Mouse (Mus musculus) CH12.LX (cell line): ENCODE data around the gene Srsf12. TPM values are rescaled to one million over a fixed set of nuclear protein-coding genes. Genes with fewer than 3 reads are reported as not detected.

ENCODE experiments used
- DNase-seq: peaks from one replicate; pipeline ENCODE4 v3.0.0-alpha.2; 2013; ENCODE audit errors: extremely low read depth
- H3K27ac ChIP-seq: 2 replicates; pipeline ENCODE4 v1.5.1; 2012; ENCODE audit warnings: low read depth, mild to moderate bottlenecking, control low read depth, moderate library complexity; ENCODE audit not compliant: insufficient read depth
- H3K27me3 ChIP-seq: replicated peaks from 2 replicates; pipeline ENCODE3; 2012; ENCODE audit warnings: inconsistent platforms
- H3K36me3 ChIP-seq, 2 experiments: replicated peaks in 1 of 2; 2 replicates each; pipeline versions ENCODE3 to v1.6.1; 2012; ENCODE audit warnings: inconsistent platforms in 1 of 2, low read length in 1 of 2, mild to moderate bottlenecking in 1 of 2, mixed read lengths in 1 of 2, moderate library complexity in 1 of 2; ENCODE audit not compliant: control insufficient read depth in 1 of 2, insufficient read depth in 1 of 2
- H3K4me1 ChIP-seq, 2 experiments: 2 replicates each; pipeline ENCODE4 v1.6.1; 2012; ENCODE audit warnings: inconsistent platforms in 1 of 2, moderate library complexity in 1 of 2; ENCODE audit not compliant: insufficient read depth in 2 of 2, control insufficient read depth in 1 of 2
- H3K4me2 ChIP-seq: 2 replicates; pipeline ENCODE4 v1.6.1; 2012; ENCODE audit warnings: low read depth, mild to moderate bottlenecking, control low read depth; ENCODE audit not compliant: poor library complexity, insufficient read depth, severe bottlenecking
- H3K4me3 ChIP-seq, 3 experiments: fragments of 150-350 bp in 1 of 3; sonication (generic) in 1 of 3; replicated peaks in 1 of 3; 2 replicates each; pipeline versions ENCODE3 to v1.5.1; 2011 to 2012; ENCODE audit warnings: low read depth in 2 of 3, low read length in 2 of 3, mild to moderate bottlenecking in 2 of 3, moderate library complexity in 2 of 3, control low read depth in 1 of 3, improper control_type of control experiment in 1 of 3, inconsistent platforms in 1 of 3, mixed read lengths in 1 of 3; ENCODE audit not compliant: poor library complexity in 1 of 3
- H3K79me2 ChIP-seq: replicated peaks from 2 replicates; pipeline ENCODE4 v1.6.1; 2012; ENCODE audit warnings: mild to moderate bottlenecking, moderate library complexity; ENCODE audit not compliant: control insufficient read depth, poor library complexity, insufficient read depth, severe bottlenecking; ENCODE audit errors: extremely low read depth
- H3K9ac ChIP-seq: 2 replicates; pipeline ENCODE4 v1.6.1; 2012; ENCODE audit warnings: low read depth, mild to moderate bottlenecking, control low read depth, moderate library complexity; ENCODE audit not compliant: insufficient read depth
- H3K9me3 ChIP-seq: replicated peaks from 2 replicates; pipeline ENCODE3; 2012; ENCODE audit warnings: low read length, inconsistent platforms, mixed read lengths
- CHD1 ChIP-seq: IDR thresholded peaks from 2 replicates; pipeline ENCODE4 v1.6.1; 2012; ENCODE audit warnings: low read depth, low read length, improper control_type of control experiment, inconsistent platforms
- CHD2 ChIP-seq: IDR thresholded peaks from 2 replicates; pipeline ENCODE4 v1.6.1; 2011; ENCODE audit warnings: low read length, improper control_type of control experiment
- CTCF ChIP-seq, 2 experiments: IDR thresholded peaks in 1 of 2; conservative IDR thresholded peaks in 1 of 2; 2 replicates each; pipeline ENCODE4 v1.5.1; 2011 to 2012; ENCODE audit warnings: low read depth in 2 of 2, low read length in 2 of 2, improper control_type of control experiment in 1 of 2, inconsistent platforms in 1 of 2, mild to moderate bottlenecking in 1 of 2, moderate library complexity in 1 of 2
- EP300 ChIP-seq: IDR thresholded peaks from 2 replicates; pipeline ENCODE4 v1.6.1; 2011; ENCODE audit warnings: low read length, improper control_type of control experiment
- GABPA ChIP-seq: IDR thresholded peaks from 2 replicates; pipeline ENCODE4 v1.6.1; 2012; ENCODE audit warnings: low read depth, low read length, improper control_type of control experiment, inconsistent platforms; ENCODE audit not compliant: insufficient replicate concordance
- IRF4 ChIP-seq: IDR thresholded peaks from 2 replicates; pipeline ENCODE4 v1.6.1; 2014; ENCODE audit warnings: low read depth, mild to moderate bottlenecking, inconsistent platforms, low read length, improper control_type of control experiment
- JUND ChIP-seq: conservative IDR thresholded peaks from 2 replicates; pipeline ENCODE4 v1.6.1; 2011; ENCODE audit warnings: low read depth, low read length, improper control_type of control experiment
- KAT2A ChIP-seq: IDR thresholded peaks from 2 replicates; pipeline ENCODE4 v1.6.1; 2012; ENCODE audit warnings: low read length, improper control_type of control experiment, inconsistent platforms; ENCODE audit not compliant: insufficient replicate concordance
- MAFK ChIP-seq: IDR thresholded peaks from 2 replicates; pipeline ENCODE4 v1.6.1; 2011; ENCODE audit warnings: low read length, improper control_type of control experiment; ENCODE audit not compliant: insufficient replicate concordance
- MXI1 ChIP-seq: IDR thresholded peaks from 2 replicates; pipeline ENCODE4 v1.6.1; 2011; ENCODE audit warnings: mild to moderate bottlenecking, low read depth, low read length, improper control_type of control experiment
- NELFE ChIP-seq: IDR thresholded peaks from 2 replicates; pipeline ENCODE4 v1.6.1; 2011; ENCODE audit warnings: low read depth, low read length, improper control_type of control experiment
- NRF1 ChIP-seq: IDR thresholded peaks from 2 replicates; pipeline ENCODE4 v1.6.1; 2014; ENCODE audit warnings: low read depth, mild to moderate bottlenecking, inconsistent platforms, low read length, improper control_type of control experiment, moderate library complexity
- POLR2A ChIP-seq: IDR thresholded peaks from 2 replicates; pipeline ENCODE4 v1.6.1; 2011; ENCODE audit warnings: low read depth, mild to moderate bottlenecking, improper control_type of control experiment, low read length
- RAD21 ChIP-seq: IDR thresholded peaks from 2 replicates; pipeline ENCODE4 v1.6.1; 2011; ENCODE audit warnings: low read depth, mild to moderate bottlenecking, low read length, improper control_type of control experiment, moderate library complexity
- RCOR1 ChIP-seq: conservative IDR thresholded peaks from 2 replicates; pipeline ENCODE4 v1.6.1; 2012; ENCODE audit warnings: low read depth, mild to moderate bottlenecking, inconsistent platforms, low read length, improper control_type of control experiment
- SMC3 ChIP-seq: IDR thresholded peaks from 2 replicates; pipeline ENCODE4 v1.6.1; 2011; ENCODE audit warnings: low read depth, low read length, improper control_type of control experiment
- USF1 ChIP-seq: IDR thresholded peaks from 2 replicates; pipeline ENCODE4 v1.6.1; 2014; ENCODE audit warnings: low read depth, mild to moderate bottlenecking, inconsistent platforms, low read length, improper control_type of control experiment
- ZC3H11A ChIP-seq: IDR thresholded peaks from 2 replicates; pipeline ENCODE4 v1.6.1; 2012; ENCODE audit warnings: low read depth, mild to moderate bottlenecking, inconsistent platforms, low read length, improper control_type of control experiment
- ZMIZ1 ChIP-seq: IDR thresholded peaks from 2 replicates; pipeline ENCODE4 v1.6.1; 2012; ENCODE audit warnings: low read depth, mild to moderate bottlenecking, inconsistent platforms, low read length, improper control_type of control experiment
- dilution Hi-C: fragments of 300-500 bp; cut with MboI; formaldehyde crosslinking; loops from 2 replicates; pipeline ENCODE4 v1.14.3; 2020; ENCODE audit warnings: low sequenced_read_pairs; ENCODE audit not compliant: extremely low pct_unique_long_range_greater_than_20kb, extremely low pct_ligation_motif_present
- in situ Hi-C: fragments of 300-500 bp; cut with MboI; formaldehyde crosslinking; loops from 3 replicates; pipeline ENCODE4 v1.14.3; 2019; ENCODE audit warnings: low sequenced_read_pairs, low pct_ligation_motif_present, low pct_unique_long_range_greater_than_20kb, mixed read lengths
- polyA plus RNA-seq: library from polyadenylated mRNA; unstranded; fragments of >175 nt; gene quantifications from 2 replicates; pipeline ENCODE4 v1.2.1, GENCODE M21; 2012; ENCODE audit warnings: low read depth; ENCODE audit not compliant: insufficient read length
- total RNA-seq, 2 experiments: library from RNA; depleted of rRNA; stranded (reverse); fragments of 300-350 nt in 1 of 2; fragments of >200 nt in 1 of 2; gene quantifications; 2 replicates each; pipeline ENCODE4 v1.2.3; 2012 to 2014

Srsf12 gene
- total and polyA plus RNA-seq, 3 experiments = not detected

DNA sequence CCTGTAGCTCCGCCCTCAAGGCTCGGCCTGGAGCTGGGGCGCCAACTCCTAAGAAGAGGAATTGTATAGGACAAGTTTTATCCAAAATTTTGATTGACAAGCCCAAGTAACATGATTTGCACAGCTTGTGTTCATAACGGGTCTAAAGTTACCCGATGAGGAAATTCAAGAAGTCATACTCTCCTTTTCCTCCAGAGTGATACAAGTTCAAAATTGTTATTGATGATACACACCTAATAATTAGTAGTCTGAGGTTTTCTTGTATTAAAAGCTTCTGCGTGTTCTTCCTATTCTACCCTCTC, 19.1 kb upstream of the Srsf12 start, which contains the start of gene Pm20d2:
Pm20d2 (minus strand) TSS at position 3 of the 302 bp plus-strand sequence.
- peak within 1 kb of the TSS; percentile 22 for H3K27ac ChIP-seq
- no peaks in the 10 kb centered on the region for H3K4me1 ChIP-seq
- no peaks in the 10 kb centered on the region for H3K36me3 ChIP-seq
- H3K9ac ChIP-seq = no peak within 1 kb of the TSS; the same call in 1 of the 2 replicates
- in situ Hi-C loops (no loop called here), dilution Hi-C loops (no loop called here)
- H3K4me3 ChIP-seq = peak within 1 kb of the TSS in 2 of 3 experiments; percentile 46 to 63
- H3K79me2 ChIP-seq = no peaks in the 10 kb centered on the region
- TF ChIP-seq RCOR1 (no peak), JUND (no peak), USF1 (no peak), GABPA (no peak), CHD1 (no peak), MXI1 (no peak)
- peak within 1 kb of the TSS; percentile 12 for H3K4me2 ChIP-seq
- DNase-seq = no peak
- no peaks in the 10 kb centered on the region for H3K27me3 ChIP-seq
- peaks cover 11% of the 10 kb centered on the region for H3K9me3 ChIP-seq

DNA sequence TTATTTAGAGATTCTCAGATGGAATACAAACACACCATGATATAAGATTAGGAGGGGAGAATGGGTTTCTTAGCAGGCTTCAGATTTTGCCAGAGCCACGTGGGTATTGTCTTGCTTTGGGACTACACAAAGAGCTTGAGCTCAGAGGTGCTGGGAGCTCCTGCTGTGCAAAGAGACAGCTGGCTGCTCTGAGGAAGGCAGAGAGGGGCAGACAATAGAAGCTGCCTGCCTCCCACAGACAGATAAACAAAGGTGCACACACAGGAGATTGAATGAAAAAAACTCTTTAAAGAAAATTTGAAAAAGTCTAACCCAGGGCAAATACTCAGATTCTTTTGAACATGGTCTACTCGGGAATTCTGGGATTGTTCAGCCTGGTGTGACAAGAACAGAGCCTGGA, 10.7 kb upstream of the Srsf12 start:
- no peak overlapping the region for H3K4me3 ChIP-seq
- no peaks in the 10 kb centered on the region for H3K36me3 ChIP-seq
- H3K27me3 ChIP-seq = no peaks in the 10 kb centered on the region
- DNase-seq = no peak
- no peak for TF ChIP-seq JUND
- TF ChIP-seq MAFK = no peak
- no peak for TF ChIP-seq GABPA
- no peak for TF ChIP-seq CTCF (conservative IDR thresholded peaks at IDR 0.05 in 1 of 2, IDR thresholded peaks at IDR 0.05 in 1 of 2; ENCODE audit: low read depth in 2 of 2, low read length in 2 of 2)
- TF ChIP-seq EP300 = no peak
- no peak for TF ChIP-seq NRF1
- no peak for TF ChIP-seq IRF4
- no peak for TF ChIP-seq KAT2A
- TF ChIP-seq CHD2 = no peak
- dilution Hi-C loops = no loop called here
- no peak overlapping the region for H3K4me2 ChIP-seq
- H3K4me1 ChIP-seq = no peaks in the 10 kb centered on the region
- in situ Hi-C loops = no loop called here
- no peak overlapping the region for H3K27ac ChIP-seq
- no peaks in the 10 kb centered on the region for H3K79me2 ChIP-seq
- H3K9ac ChIP-seq = no peak overlapping the region
- peaks cover 5% of the 10 kb centered on the region for H3K9me3 ChIP-seq

DNA sequence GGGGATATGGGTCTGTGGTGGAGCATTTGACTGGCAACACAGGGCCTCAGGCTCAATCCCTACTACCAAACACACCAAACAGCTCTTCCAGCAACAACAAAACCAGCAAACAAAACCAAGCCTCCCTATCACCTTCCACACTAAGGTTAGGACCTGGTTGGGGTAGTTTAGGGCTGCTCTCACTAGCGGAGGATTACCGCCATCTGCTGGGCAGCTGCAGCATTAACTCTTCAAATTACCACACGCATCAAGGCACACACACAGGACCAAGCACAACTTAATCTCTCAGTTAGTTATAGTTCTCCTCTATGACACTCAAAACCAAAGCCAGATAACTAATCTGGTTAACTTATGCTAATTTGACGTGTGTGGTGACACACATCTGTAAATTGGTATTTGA, 4.1 kb upstream of the Srsf12 start:
- Histone ChIP-seq H3K9me3 (peaks cover 2% of the 10 kb centered on the region), H3K9ac (no peak overlapping the region), H3K27ac (no peak overlapping the region), H3K79me2 (no peaks in the 10 kb centered on the region), H3K4me1 (no peaks in the 10 kb centered on the region), H3K36me3 (no peaks in the 10 kb centered on the region), H3K4me2 (no peak overlapping the region), H3K27me3 (no peaks in the 10 kb centered on the region), H3K4me3 (no peak overlapping the region)
- dilution Hi-C loops = no loop called here
- peak; percentile 71 for DNase-seq
- in situ Hi-C loops = loop anchor here (5.0 kb wide), 1 partner anchor 77 kb away; no protein-coding TSS in a partner anchor
- TF ChIP-seq ZMIZ1 (no peak), NELFE (no peak; the same call in 1 of the 2 replicates), ZC3H11A (peak; percentile 71), RAD21 (peak; percentile 97), SMC3 (peak; percentile 94), CTCF (conservative IDR thresholded peaks at IDR 0.05 in 1 of 2, IDR thresholded peaks at IDR 0.05 in 1 of 2; ENCODE audit: low read depth in 2 of 2, low read length in 2 of 2) (peak; percentile 69 to 95), EP300 (no peak), POLR2A (no peak)
